Mouse (Mus musculus): ENCODE measurements at regions not wholly inside any gene's neighbourhood (a gene's known extent, or its start where the extent isn't known, plus 50 kb on each side); places are given as distances from the start of the nearest gene placed in this dataset.

DNA sequence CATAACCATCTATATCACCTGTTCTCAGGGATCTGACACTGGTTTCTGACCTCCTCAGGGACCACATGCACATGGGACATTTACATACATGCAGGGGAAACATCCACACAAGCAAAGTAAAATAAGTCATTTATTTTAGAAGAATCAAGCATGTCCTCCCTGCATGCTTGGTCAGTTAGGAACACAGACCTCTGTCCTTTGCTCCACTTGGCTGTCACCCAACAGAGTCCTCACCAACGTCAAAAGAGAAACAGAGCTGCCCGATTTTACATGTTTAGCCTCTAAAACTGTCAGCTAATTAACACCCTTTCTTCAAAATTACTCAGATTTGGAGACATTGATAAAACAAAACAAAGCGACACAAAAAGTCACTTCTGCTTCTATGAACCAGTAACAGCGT is 176.4 kb upstream of the Gm15217 start:
- no peak for ATAC-seq (replicated peaks; ENCODE audit: poor library complexity)

DNA sequence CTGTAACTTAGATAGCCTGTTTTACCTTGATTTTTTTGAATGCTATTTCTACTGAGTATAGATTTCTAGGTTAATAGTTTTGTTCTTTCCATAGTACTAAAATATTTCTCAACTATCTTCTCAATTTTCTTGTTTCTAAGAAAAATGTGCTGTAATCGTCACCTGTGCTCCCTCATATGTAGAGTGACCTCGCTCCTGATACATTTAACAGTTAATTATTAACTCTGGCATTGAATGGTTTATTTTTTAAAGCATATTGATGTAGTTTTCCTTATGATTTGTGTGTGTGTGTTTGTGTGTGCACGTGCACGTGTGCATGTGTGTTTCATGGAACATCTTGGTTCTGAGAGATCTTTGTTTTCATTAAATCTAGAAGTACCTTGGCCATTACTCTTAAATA is 158.7 kb upstream of the Gm15217 start:
- no peak for ATAC-seq (replicated peaks; ENCODE audit: poor library complexity)

DNA sequence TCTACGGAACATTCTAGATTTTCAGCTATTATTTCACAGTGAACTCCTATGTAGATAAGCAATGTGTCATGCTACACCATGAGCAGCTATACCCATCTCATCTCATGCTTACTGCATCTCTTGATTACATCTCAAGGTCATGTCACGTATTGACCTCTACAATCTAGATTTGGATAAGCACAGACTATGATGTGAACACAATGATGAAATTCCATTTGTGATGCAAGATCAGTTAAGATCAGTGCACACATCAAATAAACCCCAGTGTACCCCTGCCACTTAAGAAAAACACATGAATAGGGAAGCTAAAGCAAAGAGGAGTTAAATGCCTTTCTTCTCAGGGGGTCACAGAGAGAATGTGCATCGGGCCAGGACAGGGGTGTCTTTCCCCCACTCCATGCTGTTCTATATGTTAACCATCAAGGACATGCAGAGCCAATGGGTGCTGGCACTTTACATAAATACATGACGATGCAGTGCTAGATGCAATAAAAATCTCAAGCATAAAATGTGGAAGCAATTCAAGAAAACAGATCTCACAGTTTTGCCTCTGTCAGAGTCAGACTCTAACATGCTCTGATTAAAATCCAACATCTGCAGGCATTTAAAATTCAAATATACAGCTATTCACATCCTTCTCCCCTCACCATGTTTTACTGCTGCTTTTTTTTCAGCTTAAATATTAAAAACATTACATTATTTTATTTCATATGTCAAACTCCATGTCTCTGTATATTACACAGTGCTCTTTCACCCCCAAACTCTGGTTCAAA is 157.1 kb upstream of the Gm15217 start:
- no peak for ATAC-seq (replicated peaks; ENCODE audit: poor library complexity)

GRCm38 (mm10) chr14:46223008-46223407 is 156.2 kb upstream of the Gm15217 start:
- ATAC-seq (replicated peaks; ENCODE audit: poor library complexity), result no peak

DNA sequence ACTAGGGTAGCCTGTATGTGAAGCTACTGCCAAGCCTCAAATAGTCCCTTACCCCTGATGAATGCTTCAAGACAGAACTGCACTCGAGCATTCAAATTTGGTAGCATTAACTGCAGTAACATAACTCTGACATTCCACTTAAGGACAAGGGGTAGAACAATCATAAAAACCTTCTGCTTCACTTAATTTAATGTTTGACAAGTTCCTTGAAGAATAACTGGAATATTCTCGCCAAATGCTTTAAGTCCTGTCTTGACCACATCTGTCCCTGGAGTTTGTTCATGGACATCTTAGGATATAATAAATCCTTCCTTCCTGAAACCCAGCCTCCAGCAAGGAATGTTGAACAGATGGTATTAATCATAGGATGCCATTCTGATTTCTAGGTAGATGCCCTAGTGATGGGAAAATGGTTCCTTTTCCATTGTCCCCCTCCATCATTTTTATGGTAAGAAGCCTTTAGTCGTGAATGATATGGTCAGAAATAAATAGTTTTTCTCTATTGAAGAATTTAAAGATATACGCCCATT is 154.7 kb upstream of the Gm15217 start:
- ATAC-seq (replicated peaks; ENCODE audit: poor library complexity), result no peak

DNA sequence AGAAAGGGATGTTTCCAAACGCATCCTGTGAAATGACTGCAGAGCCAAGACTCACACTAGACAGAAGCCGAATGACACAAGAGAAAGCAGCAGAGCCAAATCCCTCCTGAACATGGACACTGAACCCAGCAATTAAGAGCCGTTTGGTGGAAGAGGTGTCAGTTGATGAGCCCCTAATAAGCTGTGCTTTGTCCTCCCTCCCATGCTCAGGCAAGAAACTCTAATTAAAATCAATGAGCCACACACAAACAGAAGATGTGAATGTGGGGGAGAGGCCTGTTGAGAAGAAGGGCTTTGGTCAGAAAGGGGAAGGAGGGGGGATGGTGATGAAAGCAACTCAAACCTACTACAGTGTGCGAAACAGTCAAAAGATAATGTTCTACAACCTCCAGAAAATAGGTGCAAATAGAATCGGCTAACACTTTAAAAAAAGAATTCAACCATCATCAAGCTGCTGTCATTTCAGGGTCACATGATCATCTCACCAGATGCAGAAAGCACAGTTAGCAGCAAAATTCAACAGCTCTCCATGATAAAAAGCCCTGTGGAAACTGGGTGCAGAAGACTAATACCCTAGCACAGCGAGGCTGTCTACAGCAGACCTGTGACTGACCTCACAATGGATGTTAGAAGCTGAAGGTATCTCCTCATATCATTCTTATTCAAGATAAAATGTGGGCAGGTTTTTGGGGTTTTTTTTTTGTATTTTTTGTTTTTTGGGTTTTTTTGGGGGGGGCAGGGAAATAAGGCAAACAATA is 153.2 kb upstream of the Gm15217 start:
- no peak for ATAC-seq (replicated peaks; ENCODE audit: poor library complexity)

DNA sequence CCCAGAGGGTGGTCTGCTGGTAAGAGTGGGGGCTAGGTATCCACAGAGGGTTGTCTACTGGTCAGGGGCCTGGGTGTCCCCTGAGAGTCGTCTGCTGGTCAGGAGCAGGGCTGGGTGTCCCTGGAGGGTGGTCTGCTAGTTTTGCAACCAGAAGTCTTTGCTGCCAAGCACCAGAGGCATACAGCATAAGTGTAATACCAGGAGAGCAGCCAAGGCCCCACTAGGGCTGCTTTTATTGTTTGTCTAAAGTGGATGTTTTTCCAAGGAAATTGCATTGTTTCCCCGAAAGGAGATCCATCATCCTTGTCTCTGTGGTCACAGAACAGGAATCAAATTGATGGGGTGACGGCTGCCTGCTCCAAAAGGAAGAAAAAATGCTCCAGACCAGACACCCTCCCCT is 145.2 kb upstream of the Gm15217 start:
- ATAC-seq (replicated peaks; ENCODE audit: poor library complexity), result no peak

DNA sequence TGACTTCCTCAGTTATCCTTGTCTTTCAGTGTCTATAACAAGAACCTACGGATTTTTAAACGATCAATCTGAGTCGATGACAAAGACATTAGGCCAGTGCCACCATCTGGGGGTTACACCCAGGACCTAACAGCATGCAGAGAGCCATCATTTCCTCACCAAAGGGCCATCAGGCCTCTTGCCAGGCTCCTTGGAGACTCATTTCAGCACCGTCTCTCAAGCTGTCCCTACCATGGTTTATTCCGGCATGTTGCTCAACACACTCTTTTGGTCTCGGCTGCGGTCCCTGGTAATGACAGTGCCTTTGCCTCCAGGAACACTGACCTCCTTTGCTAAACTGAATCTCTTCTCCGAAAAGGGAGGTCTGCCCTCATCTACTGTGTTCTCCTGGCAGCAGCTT is 144.4 kb upstream of the Gm15217 start:
- no peak for ATAC-seq (replicated peaks; ENCODE audit: poor library complexity)

DNA sequence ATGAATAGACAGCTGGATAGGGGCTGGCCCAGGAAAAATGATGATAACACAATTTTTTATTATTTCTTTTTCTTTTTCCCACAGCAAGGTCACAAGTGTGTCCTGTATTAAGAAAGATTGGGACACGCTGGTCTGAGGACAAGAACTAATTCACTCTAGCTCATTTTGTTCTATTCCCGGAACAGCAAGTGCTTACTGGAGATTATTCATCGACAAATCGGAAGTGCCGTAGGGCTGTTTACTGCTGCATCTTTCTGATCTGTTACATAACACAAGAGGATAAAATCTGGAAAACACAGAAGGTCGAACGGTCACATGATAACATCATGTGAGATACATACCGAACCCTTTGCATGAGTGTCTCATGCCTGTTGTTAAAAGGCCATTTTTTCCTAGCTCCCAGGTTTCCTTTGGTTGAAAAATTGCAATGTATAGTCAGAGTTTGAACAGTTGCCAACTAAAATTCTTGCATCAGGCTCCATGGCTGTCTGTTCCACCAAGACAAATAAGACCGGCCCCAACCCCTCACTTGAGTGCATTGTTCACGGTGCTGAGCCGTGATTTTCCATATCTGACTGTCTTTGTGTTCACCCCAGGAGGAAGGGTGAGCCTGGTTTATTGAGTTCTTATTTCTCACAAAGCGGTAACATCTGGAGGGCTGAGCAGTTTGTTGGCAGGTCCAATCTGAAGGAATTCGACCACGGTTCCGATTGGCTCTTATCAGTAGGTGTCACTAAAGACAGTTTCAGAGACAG is 139.0 kb upstream of the Gm15217 start:
- ATAC-seq (replicated peaks; ENCODE audit: poor library complexity), result no peak

DNA sequence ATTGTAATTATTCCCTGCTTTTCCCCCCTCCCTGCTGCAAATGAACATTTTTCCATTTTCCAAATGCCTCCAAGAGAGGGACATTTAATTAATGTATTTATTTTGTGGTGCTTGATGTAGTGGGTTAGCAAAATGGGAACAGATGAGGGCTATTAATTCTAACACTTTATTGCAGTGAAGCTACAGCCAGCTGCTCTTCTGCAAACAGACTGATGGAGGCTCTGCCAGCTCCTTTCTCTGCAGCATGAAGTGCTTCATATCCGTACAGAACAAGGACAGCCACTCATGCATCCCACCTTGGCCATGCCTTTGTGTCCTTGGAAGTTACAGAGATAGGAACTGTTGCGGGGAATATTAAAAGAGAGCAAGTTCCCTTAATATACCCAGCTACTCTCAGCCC is 138.3 kb upstream of the Gm15217 start:
- no peak for ATAC-seq (replicated peaks; ENCODE audit: poor library complexity)

GRCm38 (mm10) chr14:46247491-46248484 is 131.4 kb upstream of the Gm15217 start:
- no peak for ATAC-seq (replicated peaks; ENCODE audit: poor library complexity)

DNA sequence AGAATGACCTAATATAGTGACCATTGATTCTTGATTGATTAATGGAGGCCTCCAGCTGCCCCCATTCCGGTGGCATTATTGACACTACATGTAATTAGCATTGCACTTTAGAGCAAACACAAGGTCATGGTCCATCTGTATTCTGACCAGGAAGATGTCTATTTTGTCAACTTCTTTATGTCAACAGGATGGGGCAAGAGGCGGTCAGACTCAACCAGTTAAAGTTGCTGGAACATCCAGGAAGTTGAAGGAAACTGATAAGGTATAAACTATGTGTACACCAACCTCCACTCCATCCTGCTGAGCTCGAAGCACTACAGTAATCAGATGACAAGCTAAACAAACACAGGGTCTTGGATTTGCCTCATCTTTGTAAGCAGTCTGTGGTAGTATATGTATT is 130.1 kb upstream of the Gm15217 start:
- ATAC-seq (replicated peaks; ENCODE audit: poor library complexity), result no peak

DNA sequence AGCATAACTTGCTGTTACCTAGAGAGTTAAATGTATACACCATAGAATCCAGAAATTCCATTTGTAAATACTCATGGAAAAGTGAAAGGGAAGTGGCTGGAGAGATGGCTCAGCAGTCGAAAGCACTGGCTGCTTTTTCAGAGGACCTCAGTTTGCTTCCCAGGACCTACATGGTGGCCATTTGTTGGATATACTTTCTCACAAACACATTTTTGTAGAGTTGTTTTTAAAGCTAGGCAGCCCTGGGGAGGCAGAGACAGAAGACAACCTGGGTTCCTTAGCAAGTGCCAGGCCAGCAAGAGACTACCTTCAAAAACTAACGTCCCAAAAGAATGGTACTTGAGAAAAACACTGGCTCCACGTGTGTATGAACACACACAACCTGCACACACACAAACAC is 124.0 kb upstream of the Gm15217 start:
- ATAC-seq (replicated peaks; ENCODE audit: poor library complexity), result no peak

DNA sequence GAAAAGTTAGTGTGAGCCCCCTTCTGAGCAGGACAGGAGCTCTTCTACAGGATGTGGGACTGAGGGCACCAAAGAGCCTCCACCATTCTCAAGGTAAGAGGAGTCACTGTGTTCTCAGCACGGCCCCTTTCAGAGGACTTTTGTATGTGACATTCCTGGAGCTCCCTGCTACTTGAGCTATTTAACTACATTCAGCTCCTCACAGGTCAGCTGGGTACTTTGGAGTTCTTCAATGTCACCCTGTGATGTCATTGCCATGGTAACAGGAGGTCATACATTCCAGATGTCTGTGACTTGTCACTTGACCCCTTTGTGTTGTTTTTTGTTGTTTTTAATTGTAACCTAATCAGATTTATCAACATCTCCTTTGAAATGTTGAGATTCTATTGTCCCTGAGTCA is 122.9 kb upstream of the Gm15217 start:
- ATAC-seq (replicated peaks; ENCODE audit: poor library complexity), result no peak

- no peak for ATAC-seq (replicated peaks; ENCODE audit: poor library complexity)
Observed at GRCm38 (mm10) chr14:46257311-46257710, 121.9 kb upstream of the Gm15217 start.

GRCm38 (mm10) chr14:46258551-46258950 is 120.7 kb upstream of the Gm15217 start:
- ATAC-seq (replicated peaks; ENCODE audit: poor library complexity), result no peak

- ATAC-seq (replicated peaks; ENCODE audit: poor library complexity), result no peak
Observed at GRCm38 (mm10) chr14:46260291-46260980, 118.8 kb upstream of the Gm15217 start.

DNA sequence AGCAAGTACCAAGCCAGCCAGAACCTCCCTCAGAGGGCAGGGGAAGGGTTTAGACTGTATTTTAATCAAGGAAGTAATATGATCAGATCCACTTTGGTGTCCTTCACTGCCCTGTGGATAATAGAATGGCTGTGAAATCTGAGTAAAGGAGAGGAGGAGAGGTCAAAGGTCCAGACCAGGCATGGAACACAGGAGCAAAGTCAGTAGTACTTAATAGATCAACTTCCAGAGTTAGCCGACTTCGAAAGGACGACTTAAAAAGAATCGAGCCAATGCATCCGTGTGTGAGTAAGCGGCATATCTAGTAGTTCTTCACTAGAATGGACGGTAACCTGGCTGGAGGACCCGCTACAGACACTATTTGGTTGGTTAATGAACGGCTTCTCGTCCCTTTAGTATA is 103.8 kb upstream of the Gm15217 start:
- ATAC-seq (replicated peaks; ENCODE audit: poor library complexity), result no peak

DNA sequence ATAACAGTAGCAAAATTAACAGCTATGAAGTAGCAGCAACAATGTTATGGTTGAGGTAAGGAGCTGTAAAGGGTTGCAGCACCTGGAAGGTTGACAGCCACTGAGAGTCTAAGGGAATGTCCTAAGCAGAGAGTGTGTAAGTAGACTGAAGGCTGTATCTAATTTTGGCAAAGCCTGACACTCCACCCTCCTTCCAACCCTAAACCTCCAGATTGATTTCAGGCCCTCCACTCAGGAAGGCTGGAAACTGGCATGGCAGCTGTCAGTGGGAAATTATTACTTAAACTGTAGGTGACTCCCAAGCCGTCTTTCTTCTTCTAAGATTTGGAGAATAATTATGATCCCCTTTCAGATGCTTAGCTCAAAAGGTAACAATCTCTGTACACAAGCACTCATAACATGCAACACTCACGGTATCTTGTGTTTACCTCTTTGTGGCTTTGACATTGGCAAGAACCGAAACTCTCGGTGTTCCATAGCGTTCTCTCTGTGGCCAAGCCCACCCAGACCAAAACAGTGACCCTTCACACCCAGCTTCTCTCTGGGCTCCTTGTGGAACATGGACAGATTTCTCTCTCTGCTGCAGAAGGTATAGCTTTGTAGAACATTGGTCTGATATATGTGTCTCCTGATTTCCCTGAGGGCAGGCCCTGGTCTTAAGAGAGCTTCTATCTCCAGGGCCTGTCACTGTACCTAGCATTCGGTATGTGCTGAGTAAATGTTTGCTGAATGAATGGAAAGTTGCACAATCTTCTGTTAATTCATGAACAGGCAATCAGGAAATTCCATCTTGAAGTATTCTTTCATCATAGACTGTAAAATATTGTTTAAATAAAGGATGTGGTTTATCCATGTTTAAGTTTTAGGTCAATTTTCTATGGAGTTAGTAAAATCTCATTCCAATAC is 102.0 kb upstream of the Gm15217 start:
- ATAC-seq (replicated peaks; ENCODE audit: poor library complexity), result no peak
